Mouse (Mus musculus) limb, embryonic 14.5 days (tissue): ENCODE data around the gene Fam69b. TPM values are rescaled to one million over a fixed set of nuclear protein-coding genes. Genes with fewer than 3 reads are reported as not detected.

ENCODE experiments used
- ATAC-seq: fragments of 200-750 bp; cut with Nextera tagmentation; 2 replicates; pipeline ENCODE4 v1.8.0; 2017; ENCODE audit warnings: low read depth, moderate number of reproducible peaks, moderate TSS enrichment; ENCODE audit not compliant: low FRiP score
- DNase-seq: peaks from one replicate; pipeline ENCODE4 v3.0.0-alpha.2; 2015; ENCODE audit warnings: low spot score
- H3K27ac ChIP-seq: fragments of 300-500 bp; sonication (generic); replicated peaks from 2 replicates; pipeline ENCODE4 v1.5.1; 2014; ENCODE audit warnings: low read depth, mild to moderate bottlenecking, low read length, moderate library complexity, mixed read lengths
- H3K27me3 ChIP-seq: fragments of 300-500 bp; sonication (generic); 2 replicates; pipeline ENCODE4 v1.6.1; 2014; ENCODE audit warnings: low read length, mixed read lengths; ENCODE audit not compliant: control insufficient read depth, insufficient read depth
- H3K36me3 ChIP-seq: fragments of 300-500 bp; sonication (generic); 2 replicates; pipeline ENCODE4 v1.6.1; 2014; ENCODE audit warnings: mild to moderate bottlenecking, low read length, moderate library complexity, mixed read lengths; ENCODE audit not compliant: control insufficient read depth, insufficient read depth
- H3K4me1 ChIP-seq: fragments of 300-500 bp; sonication (generic); 2 replicates; pipeline ENCODE4 v1.6.1; 2014; ENCODE audit warnings: antibody characterized with exemption, low read length, mixed read lengths; ENCODE audit not compliant: control insufficient read depth, insufficient read depth
- H3K4me2 ChIP-seq: fragments of 300-500 bp; sonication (generic); replicated peaks from 2 replicates; pipeline ENCODE4 v1.6.1; 2014; ENCODE audit warnings: low read depth, mild to moderate bottlenecking, low read length, moderate library complexity; ENCODE audit not compliant: severe bottlenecking
- H3K4me3 ChIP-seq: fragments of 300-500 bp; sonication (generic); replicated peaks from 2 replicates; pipeline ENCODE4 v1.5.1; 2014; ENCODE audit warnings: low read length
- H3K9ac ChIP-seq: fragments of 300-500 bp; sonication (generic); 2 replicates; pipeline ENCODE4 v1.6.1; 2014; ENCODE audit warnings: mild to moderate bottlenecking, low read depth, low read length, moderate library complexity; ENCODE audit not compliant: severe bottlenecking
- H3K9me3 ChIP-seq: fragments of 300-500 bp; sonication (generic); 2 replicates; pipeline ENCODE4 v1.6.1; 2016; ENCODE audit warnings: low read length; ENCODE audit not compliant: control insufficient read depth
- POLR2A ChIP-seq: fragments of 200-500 bp; IDR thresholded peaks from 2 replicates; pipeline ENCODE4 v1.8.0; 2012; ENCODE audit warnings: inconsistent platforms, mild to moderate bottlenecking, moderate library complexity, borderline replicate concordance; ENCODE audit not compliant: insufficient read depth, insufficient read length; ENCODE audit errors: extremely low read depth
- WGBS: fragments of 180-500 bp; shearing (Covaris S2); extraction: QIAGEN DNeasy Blood & Tissue Kit; methylation state at CpG from one replicate; pipeline ENCODE4 v1.1.7; 2014; 5-methylcytosine and 5-hydroxymethylcytosine counted together
- polyA plus RNA-seq, 2 experiments: library from polyadenylated mRNA; depleted of rRNA in 1 of 2; stranded (reverse) in 1 of 2; unstranded in 1 of 2; fragments of >200 nt; fragmentation: Nextera tagmentation in 1 of 2; extraction: Ambion mirVana in 1 of 2; gene quantifications; 2 replicates each; pipeline versions ENCODE4 v1.2.1 to v1.2.3; 2012 to 2014

Gene Fam69b
- polyA plus RNA-seq, 2 experiments = 42.2 to 47.5 TPM

DNA sequence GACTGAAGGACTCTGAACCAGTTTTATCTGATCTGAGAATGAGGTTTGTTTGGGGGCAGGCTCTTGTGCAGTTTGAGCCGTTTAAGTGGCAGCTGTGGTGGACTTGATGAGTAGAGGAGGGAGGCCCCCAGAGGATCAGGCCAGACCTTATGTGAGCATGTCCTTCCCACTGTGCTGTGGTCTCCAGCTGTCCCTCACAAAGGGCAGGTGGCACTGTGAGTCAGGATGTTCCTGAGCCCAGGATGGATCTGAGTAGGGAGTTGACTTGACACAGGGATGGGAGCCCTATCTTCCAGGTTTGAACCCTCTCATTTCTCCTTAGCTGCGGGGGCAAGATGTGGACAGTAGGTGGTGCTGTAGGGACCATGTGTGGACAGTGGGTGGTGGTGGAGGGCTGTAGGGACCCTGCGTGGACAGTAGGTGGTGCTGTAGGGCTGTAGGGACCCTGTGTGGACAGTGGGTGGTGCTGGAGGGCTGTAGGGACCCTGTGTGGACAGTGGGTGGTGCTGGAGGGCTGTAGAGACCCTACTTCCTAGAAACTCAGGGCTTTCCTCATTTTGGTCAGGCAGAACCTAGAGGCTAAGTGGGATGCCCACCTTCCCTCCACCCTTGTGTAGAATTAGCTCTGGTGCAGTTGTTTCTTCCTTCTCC, 18.5 kb downstream of the Fam69b start:
- TF ChIP-seq POLR2A = no peak
- no peaks in the 10 kb centered on the region for H3K27me3 ChIP-seq
- H3K9ac ChIP-seq = no peak overlapping the region
- H3K9me3 ChIP-seq = no peaks in the 10 kb centered on the region
- no peak overlapping the region for H3K27ac ChIP-seq
- ATAC-seq (peak; percentile 92), DNase-seq (peak; percentile 92)
- 20% methylated on average over 3 of the region's 3 CpGs for WGBS
- H3K36me3 ChIP-seq = no peaks in the 10 kb centered on the region
- no peak overlapping the region for H3K4me2 ChIP-seq
- no peaks in the 10 kb centered on the region for H3K4me1 ChIP-seq
- no peak overlapping the region for H3K4me3 ChIP-seq

DNA sequence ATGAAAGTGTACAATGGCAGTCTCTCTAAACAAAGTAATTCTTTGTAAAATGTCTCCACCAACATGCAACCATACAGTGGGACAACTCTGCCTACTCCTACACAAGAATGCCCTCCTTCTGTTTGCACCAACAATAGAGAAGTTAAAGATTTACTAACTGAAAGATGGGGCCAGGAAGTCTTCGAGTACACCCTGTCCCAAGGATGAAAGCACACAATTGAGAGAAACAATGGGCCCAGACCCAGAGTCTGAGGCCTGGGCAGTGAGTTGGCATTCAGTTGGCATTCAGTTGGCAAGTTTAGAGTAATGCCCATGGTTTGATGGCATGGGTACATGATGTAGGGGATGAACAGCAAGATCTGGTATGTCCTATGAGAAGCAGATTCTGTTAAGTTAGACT, 26.4 kb downstream of the Fam69b start:
- Histone ChIP-seq H3K36me3 (no peaks in the 10 kb centered on the region), H3K4me3 (no peak overlapping the region), H3K27me3 (no peaks in the 10 kb centered on the region), H3K9ac (no peak overlapping the region), H3K4me1 (no peaks in the 10 kb centered on the region), H3K4me2 (no peak overlapping the region), H3K27ac (no peak overlapping the region), H3K9me3 (no peaks in the 10 kb centered on the region)
- WGBS = 73% methylated on average over 1 of the region's 1 CpGs
- TF ChIP-seq POLR2A = no peak
- ATAC-seq = no peak
- no peak for DNase-seq

DNA sequence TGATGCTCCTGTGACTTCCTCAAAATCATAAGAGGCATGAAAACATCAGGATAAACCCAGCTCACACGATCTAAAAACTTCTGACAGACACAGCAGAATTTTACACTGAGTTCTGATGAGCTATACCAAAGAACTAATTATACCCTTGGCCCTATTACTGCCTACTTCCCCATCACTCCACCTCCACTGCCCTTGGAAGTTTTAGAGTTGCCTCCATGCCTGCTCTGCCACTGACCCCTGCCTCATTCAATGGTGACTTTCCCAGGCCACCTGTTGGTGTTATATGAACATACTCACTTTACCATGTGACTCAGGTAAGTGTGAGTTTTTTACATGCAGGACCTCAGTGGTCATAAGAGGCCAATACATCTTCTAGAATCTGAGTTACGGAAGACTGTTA, 29.2 kb downstream of the Fam69b start:
- H3K4me1 ChIP-seq = no peaks in the 10 kb centered on the region
- H3K4me2 ChIP-seq = no peak overlapping the region
- no peak for TF ChIP-seq POLR2A
- 0 out of 2 replicates have a peak, but pooled peaks cover 4% of the 10 kb centered on the region for H3K27me3 ChIP-seq
- H3K9ac ChIP-seq = no peak overlapping the region
- H3K9me3 ChIP-seq = no peaks in the 10 kb centered on the region
- no peaks in the 10 kb centered on the region for H3K36me3 ChIP-seq
- H3K4me3 ChIP-seq = no peak overlapping the region
- DNase-seq = no peak
- 86% methylated on average over 2 of the region's 2 CpGs for WGBS
- no peak for ATAC-seq
- no peak overlapping the region for H3K27ac ChIP-seq

DNA sequence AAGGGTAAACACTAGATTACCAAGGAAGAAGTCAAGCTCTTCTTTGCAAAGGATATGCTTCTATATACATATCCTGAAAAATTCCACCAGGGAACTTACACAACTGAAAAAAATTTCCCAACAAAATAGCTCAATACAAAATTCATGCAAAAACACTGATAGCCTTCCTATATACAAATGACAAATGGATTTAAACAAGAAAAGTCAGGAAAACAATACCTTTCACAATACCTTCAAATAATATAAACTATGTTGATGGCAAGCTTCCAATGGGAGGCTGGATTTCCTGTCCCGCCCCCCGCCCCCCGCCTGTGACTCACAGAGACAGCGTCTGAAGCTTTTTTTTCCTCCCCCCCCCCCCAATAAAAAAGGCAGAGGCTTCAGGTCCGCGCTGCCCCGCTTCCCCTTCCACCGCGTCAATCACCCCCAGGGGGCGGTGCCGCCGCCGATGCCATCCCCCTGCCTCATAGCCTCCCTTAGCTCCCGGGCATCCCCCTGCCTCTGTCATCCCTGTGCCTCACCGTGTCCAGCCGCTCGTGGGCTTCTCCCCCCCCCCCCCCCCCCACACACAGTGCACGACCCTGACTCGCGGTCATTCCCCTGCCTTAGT, 33.0 kb downstream of the Fam69b start:
- Histone ChIP-seq H3K27ac (no peak overlapping the region), H3K27me3 (0 out of 2 replicates have a peak, but pooled peaks cover 5% of the 10 kb centered on the region), H3K4me3 (peak overlapping the region; percentile 26; the same call in 1 of the 2 replicates), H3K9ac (peak overlapping the region; percentile 34), H3K4me2 (peak overlapping the region; percentile 53), H3K4me1 (no peaks in the 10 kb centered on the region), H3K9me3 (no peaks in the 10 kb centered on the region), H3K36me3 (no peaks in the 10 kb centered on the region)
- ATAC-seq = no peak
- no peak for TF ChIP-seq POLR2A
- 2% methylated on average over 16 of the region's 20 CpGs for WGBS
- peak; percentile 21 for DNase-seq

DNA sequence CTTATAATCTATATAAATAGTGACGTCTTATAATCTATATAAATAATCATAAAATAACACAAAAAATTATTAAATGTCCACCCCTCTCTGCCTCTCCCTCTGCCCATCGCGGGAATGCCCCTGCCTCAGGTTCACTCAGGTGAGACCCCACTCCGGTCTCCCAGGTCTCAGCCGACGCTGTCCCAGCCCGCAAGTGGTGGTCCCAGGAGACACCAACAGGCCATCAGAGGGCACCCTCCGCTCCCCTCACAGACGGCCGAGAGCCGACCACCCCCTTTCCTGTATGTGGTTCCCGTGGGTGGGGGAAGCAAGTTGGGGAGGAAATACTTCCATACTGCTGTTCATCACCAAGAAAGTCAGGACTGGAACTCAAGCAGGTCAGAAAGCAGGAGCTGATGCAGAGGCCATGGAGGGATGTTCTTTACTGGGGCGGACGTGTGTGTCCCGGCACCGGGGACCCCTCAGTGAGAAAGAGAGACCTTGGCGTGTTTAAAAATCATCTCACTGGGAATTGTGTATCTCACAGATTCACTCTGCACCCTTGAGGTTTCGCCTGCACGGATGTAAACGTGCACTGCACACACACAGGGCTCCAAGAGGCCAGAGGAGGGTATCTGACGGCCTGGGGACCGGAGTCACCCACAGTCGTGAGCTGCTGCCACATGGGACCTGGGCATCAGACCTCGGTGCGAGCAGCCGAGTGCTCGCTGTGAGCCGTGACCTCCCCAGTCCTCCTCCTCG, 33.7 kb downstream of the Fam69b start:
- Histone ChIP-seq H3K36me3 (no peaks in the 10 kb centered on the region), H3K9me3 (no peaks in the 10 kb centered on the region), H3K4me3 (peak overlapping the region; percentile 26; the same call in 1 of the 2 replicates), H3K27me3 (0 out of 2 replicates have a peak, but pooled peaks cover 5% of the 10 kb centered on the region), H3K4me1 (no peaks in the 10 kb centered on the region), H3K9ac (peak overlapping the region; percentile 34; the same call in 1 of the 2 replicates), H3K27ac (no peak overlapping the region), H3K4me2 (peak overlapping the region; percentile 53)
- no peak for DNase-seq
- no peak for TF ChIP-seq POLR2A
- ATAC-seq = no peak
- 46% methylated on average over 29 of the region's 29 CpGs for WGBS
